Mouse (Mus musculus) layer of hippocampus, postnatal 25 days (tissue): ENCODE measurements at regions not wholly inside any gene's neighbourhood (a gene's known extent, or its start where the extent isn't known, plus 50 kb on each side); places are given as distances from the start of the nearest gene placed in this dataset.
"Not testable (repeated sequence)": the region's sequence is repeated elsewhere in the genome, so short reads cannot be mapped to it uniquely, and the experiment has no call there.

Source experiments
- DNase-seq, 2 experiments: peaks; one replicate each; pipeline ENCODE4 v3.0.0; 2022; ENCODE audit warnings: mixed read lengths in 2 of 2, low spot score in 1 of 2; ENCODE audit errors: extremely low spot score in 1 of 2

- no peak for DNase-seq
Measured at GRCm38 (mm10) chr2:171985813-171986572, 57.3 kb downstream of the Cbln4 start.

- no peak for DNase-seq
Measured at GRCm38 (mm10) chr2:171969311-171969905, 73.9 kb downstream of the Cbln4 start.

- DNase-seq = no peak
Measured at GRCm38 (mm10) chr2:171946569-171947250, 96.6 kb downstream of the Cbln4 start.

GRCm38 (mm10) chr2:171942671-171943070, 100.6 kb downstream of the Cbln4 start:
- DNase-seq = peak; percentile 10 to 37

GRCm38 (mm10) chr2:171935646-171936325, 107.5 kb downstream of the Cbln4 start:
- no peak for DNase-seq

GRCm38 (mm10) chr2:171920960-171921359, 122.3 kb downstream of the Cbln4 start:
- no peak for DNase-seq

- no peak for DNase-seq
Measured at GRCm38 (mm10) chr2:171887306-171887705, 156.0 kb downstream of the Cbln4 start.

GRCm38 (mm10) chr2:171879238-171879960, 163.9 kb downstream of the Cbln4 start:
- DNase-seq = not testable (repeated sequence)

GRCm38 (mm10) chr2:171867550-171867949, 175.7 kb downstream of the Cbln4 start:
- no peak for DNase-seq

GRCm38 (mm10) chr2:171864376-171864965, 178.8 kb downstream of the Cbln4 start:
- DNase-seq = no peak

GRCm38 (mm10) chr2:171862626-171863025, 180.6 kb downstream of the Cbln4 start:
- no peak for DNase-seq

- no peak for DNase-seq
Measured at GRCm38 (mm10) chr2:171858894-171859293, 184.4 kb downstream of the Cbln4 start.

- DNase-seq = no peak
Measured at GRCm38 (mm10) chr2:171856491-171856890, 186.8 kb downstream of the Cbln4 start.

GRCm38 (mm10) chr2:171846826-171847492, 196.3 kb downstream of the Cbln4 start:
- DNase-seq = no peak

- DNase-seq = no peak
Measured at GRCm38 (mm10) chr2:171840058-171840713, 203.1 kb downstream of the Cbln4 start.

- DNase-seq = no peak
Measured at GRCm38 (mm10) chr2:171822156-171822555, 221.1 kb downstream of the Cbln4 start.

GRCm38 (mm10) chr2:171818504-171818903, 224.8 kb downstream of the Cbln4 start:
- no peak for DNase-seq

GRCm38 (mm10) chr2:171816685-171817419, 226.4 kb downstream of the Cbln4 start:
- DNase-seq = peak in 1 of 2 experiments; percentile 16
